Mouse (Mus musculus): Measurements from ENCODE around the gene Naa15. TPM values are rescaled to one million over a fixed set of nuclear protein-coding genes. Genes with fewer than 3 reads are reported as not detected.
A peak's percentile ranks its signal among the peaks of the same experiment; 100 is the strongest.

The Naa15 gene
- polyA plus RNA-seq, 1 experiment, result 15.0 TPM

DNA sequence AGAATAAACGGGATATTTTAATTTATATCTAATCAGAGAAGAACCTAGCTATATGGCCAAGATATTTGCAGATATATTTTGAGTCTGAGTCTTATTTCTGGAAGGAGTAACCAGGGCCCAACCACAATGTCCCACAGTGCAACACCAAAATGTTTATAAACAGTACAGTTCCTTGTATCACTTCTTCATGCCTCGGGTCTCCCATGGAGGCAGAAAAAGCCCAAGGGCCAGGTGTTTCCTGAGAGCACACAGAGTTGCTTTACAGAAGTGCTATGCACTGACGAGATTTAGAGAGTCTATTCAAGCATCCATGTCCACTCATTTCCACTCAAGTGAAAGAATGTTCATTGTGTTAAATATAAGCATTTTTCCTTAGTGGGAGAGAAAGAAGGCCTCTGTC is 66.9 kb downstream of the Naa15 start:
- H3K27me3 ChIP-seq (ENCODE audit: control insufficient read depth, insufficient read depth, low read length), result no peaks in the 10 kb centered on the region
- peaks cover 2% of the 10 kb centered on the region for H3K4me1 ChIP-seq (ENCODE audit: control insufficient read depth, insufficient read depth, low read length)
- no peak overlapping the region for H3K27ac ChIP-seq (ENCODE audit: control insufficient read depth, insufficient read depth, low read depth, low read length)
- no peak for TF ChIP-seq CTCF (IDR thresholded peaks at IDR 0.05; ENCODE audit: control insufficient read depth, insufficient read depth, insufficient replicate concordance, low read depth, low read length)
- TF ChIP-seq POLR2A (IDR thresholded peaks at IDR 0.05; ENCODE audit: control insufficient read depth, low read depth, low read length), result no peak
- H3K4me3 ChIP-seq (ENCODE audit: control insufficient read depth, low read depth, low read length), result no peak overlapping the region
- no peaks in the 10 kb centered on the region for H3K36me3 ChIP-seq (ENCODE audit: control insufficient read depth, insufficient read depth, low read length)

DNA sequence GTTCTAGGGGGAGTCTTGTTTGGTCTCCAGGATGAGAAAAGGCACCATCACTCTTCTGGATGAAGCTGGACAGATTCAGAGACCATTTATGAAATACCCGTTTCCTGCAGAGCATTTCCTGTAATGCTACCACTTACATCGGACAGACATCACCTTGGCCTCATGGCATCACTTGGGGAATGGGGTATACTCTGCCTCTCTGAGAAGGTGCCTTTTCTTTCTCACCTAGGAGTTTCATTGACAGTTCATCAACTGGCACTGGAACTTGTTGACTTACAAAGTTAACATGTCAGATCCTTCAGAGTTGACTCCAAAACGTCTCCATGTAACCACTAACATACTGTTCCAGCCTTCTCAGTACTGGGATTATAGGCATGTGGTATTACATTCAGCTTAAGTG is 67.8 kb downstream of the Naa15 start:
- Histone ChIP-seq H3K4me3 (ENCODE audit: control insufficient read depth, low read depth, low read length) (no peak overlapping the region), H3K27ac (ENCODE audit: control insufficient read depth, insufficient read depth, low read depth, low read length) (no peak overlapping the region), H3K27me3 (ENCODE audit: control insufficient read depth, insufficient read depth, low read length) (no peaks in the 10 kb centered on the region), H3K4me1 (ENCODE audit: control insufficient read depth, insufficient read depth, low read length) (peaks cover 2% of the 10 kb centered on the region), H3K36me3 (ENCODE audit: control insufficient read depth, insufficient read depth, low read length) (no peaks in the 10 kb centered on the region)
- TF ChIP-seq POLR2A (IDR thresholded peaks at IDR 0.05; ENCODE audit: control insufficient read depth, low read depth, low read length) (no peak), CTCF (IDR thresholded peaks at IDR 0.05; ENCODE audit: control insufficient read depth, insufficient read depth, insufficient replicate concordance, low read depth, low read length) (no peak)

DNA sequence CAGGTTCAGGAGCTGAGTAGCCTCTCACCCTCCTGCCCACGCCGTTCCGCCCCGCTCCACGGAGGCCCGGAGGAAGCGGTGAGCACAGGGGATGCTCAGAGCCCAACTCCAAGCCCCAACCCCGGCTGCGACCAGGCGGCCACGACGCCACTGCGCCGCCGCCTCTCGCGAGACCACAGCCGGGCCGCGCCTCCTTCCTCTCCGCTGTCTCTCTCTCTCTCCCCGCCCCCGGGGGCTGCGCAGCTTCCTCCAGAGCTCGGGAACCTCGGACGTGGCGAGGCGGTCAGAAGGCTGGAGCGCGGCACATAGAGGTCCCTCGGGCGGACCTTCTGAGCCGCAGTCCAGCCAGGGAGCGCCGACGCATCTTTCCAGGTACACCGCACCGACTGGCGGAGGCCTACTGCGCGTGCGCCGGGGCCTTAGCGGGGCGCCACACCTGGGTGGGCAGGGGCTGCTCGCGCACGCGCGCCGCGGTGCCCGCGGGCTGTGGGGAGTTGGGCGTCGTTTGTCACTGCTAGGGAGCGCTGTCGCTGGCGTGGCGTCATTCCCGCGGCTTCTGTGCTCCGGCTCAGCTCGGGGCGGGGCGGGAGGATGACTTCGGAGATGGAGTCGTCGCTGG is 68.9 kb downstream of the Naa15 start, which contains the start of gene Rab33b:
Gene Rab33b, plus strand, starts transcription at position 180 of the 619 bp plus-strand sequence.
- Histone ChIP-seq H3K4me3 (ENCODE audit: control insufficient read depth, low read depth, low read length) (peak within 1 kb of the TSS; percentile 100), H3K27me3 (ENCODE audit: control insufficient read depth, insufficient read depth, low read length) (no peaks in the 10 kb centered on the region), H3K27ac (ENCODE audit: control insufficient read depth, insufficient read depth, low read depth, low read length) (peak within 1 kb of the TSS; percentile 94), H3K4me1 (ENCODE audit: control insufficient read depth, insufficient read depth, low read length) (peaks cover 2% of the 10 kb centered on the region), H3K36me3 (ENCODE audit: control insufficient read depth, insufficient read depth, low read length) (no peaks in the 10 kb centered on the region)
- TF ChIP-seq CTCF (IDR thresholded peaks at IDR 0.05; ENCODE audit: control insufficient read depth, insufficient read depth, insufficient replicate concordance, low read depth, low read length), result no peak
- peak; percentile 76 for TF ChIP-seq POLR2A (IDR thresholded peaks at IDR 0.05; ENCODE audit: control insufficient read depth, low read depth, low read length)

DNA sequence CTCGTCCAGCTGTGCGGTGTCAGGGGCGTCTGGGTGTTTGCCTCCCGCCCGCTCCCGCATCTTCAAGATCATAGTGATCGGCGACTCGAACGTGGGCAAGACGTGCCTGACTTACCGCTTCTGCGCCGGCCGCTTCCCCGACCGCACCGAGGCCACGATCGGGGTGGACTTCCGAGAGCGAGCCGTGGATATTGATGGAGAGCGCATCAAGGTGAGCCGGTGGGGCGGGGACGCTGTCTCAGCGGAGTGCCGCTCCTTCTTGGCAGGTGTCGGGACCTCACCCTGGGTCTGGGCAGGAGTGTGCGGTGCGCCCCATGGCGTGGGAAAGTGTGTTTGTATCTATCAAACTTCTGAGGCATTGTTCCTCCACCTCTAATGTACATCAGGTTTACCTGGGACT is 69.4 kb downstream of the Naa15 start:
- Histone ChIP-seq H3K27ac (ENCODE audit: control insufficient read depth, insufficient read depth, low read depth, low read length) (peak overlapping the region; percentile 94), H3K4me1 (ENCODE audit: control insufficient read depth, insufficient read depth, low read length) (peaks cover 2% of the 10 kb centered on the region), H3K36me3 (ENCODE audit: control insufficient read depth, insufficient read depth, low read length) (no peaks in the 10 kb centered on the region), H3K4me3 (ENCODE audit: control insufficient read depth, low read depth, low read length) (peak overlapping the region; percentile 100), H3K27me3 (ENCODE audit: control insufficient read depth, insufficient read depth, low read length) (no peaks in the 10 kb centered on the region)
- TF ChIP-seq POLR2A (IDR thresholded peaks at IDR 0.05; ENCODE audit: control insufficient read depth, low read depth, low read length) (no peak), CTCF (IDR thresholded peaks at IDR 0.05; ENCODE audit: control insufficient read depth, insufficient read depth, insufficient replicate concordance, low read depth, low read length) (no peak)

DNA sequence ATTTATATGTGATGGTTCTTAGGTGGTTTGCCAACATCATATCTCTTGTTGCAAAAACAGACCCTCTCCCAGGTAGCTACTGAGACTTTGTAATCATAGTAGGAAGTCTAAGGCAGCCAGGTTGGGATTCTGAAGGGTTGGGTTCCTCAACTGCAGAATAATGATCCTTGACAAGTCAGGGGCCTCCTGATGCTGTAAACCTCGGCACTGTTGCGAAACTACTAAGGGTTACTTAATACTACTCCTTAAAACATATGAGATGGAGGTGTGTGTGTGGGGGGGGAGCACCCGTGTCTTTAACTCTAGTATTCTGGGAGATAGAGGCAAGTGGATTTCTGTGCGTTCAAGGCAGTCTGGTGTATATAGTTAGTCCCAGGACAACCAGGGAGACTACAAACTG is 70.4 kb downstream of the Naa15 start:
- Histone ChIP-seq H3K27ac (ENCODE audit: control insufficient read depth, insufficient read depth, low read depth, low read length) (no peak overlapping the region), H3K4me3 (ENCODE audit: control insufficient read depth, low read depth, low read length) (peak overlapping the region; percentile 32), H3K4me1 (ENCODE audit: control insufficient read depth, insufficient read depth, low read length) (peaks cover 2% of the 10 kb centered on the region), H3K27me3 (ENCODE audit: control insufficient read depth, insufficient read depth, low read length) (no peaks in the 10 kb centered on the region), H3K36me3 (ENCODE audit: control insufficient read depth, insufficient read depth, low read length) (no peaks in the 10 kb centered on the region)
- TF ChIP-seq POLR2A (IDR thresholded peaks at IDR 0.05; ENCODE audit: control insufficient read depth, low read depth, low read length), result no peak
- TF ChIP-seq CTCF (IDR thresholded peaks at IDR 0.05; ENCODE audit: control insufficient read depth, insufficient read depth, insufficient replicate concordance, low read depth, low read length), result no peak

DNA sequence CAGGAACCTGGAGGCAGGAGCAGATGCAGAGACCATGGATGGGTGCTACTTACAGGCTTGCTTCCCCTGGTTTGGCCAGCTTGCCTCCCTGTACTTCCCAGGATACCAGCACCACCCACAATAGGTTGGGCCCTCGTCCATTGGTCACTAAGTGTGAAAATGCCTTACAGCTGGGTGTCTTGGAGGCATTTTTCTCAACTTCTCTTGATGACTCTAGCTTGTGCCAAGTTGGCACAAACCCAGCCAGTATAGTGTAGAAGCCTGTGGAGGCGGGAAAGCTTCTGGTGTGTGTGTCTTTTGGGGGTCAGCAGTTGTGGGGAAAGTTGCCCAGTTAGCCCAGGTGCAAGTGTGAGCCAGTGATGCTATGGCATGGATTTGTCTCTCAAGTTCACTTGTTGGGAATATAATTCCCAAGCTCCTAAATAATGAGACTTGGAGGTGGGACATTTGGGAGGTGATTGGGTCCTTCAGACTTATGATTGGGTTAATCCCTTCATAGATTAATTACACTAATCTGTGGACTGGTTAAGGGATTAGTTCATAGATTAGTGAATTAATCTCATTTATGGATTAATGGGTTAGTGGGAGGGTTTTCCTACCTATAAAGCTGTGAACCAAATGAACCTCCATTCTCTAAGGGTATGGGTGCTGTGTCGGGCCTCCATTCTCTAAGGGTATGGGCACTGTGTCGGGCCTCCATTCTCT is 71.7 kb downstream of the Naa15 start:
- Histone ChIP-seq H3K4me1 (ENCODE audit: control insufficient read depth, insufficient read depth, low read length) (peaks cover 2% of the 10 kb centered on the region), H3K4me3 (ENCODE audit: control insufficient read depth, low read depth, low read length) (no peak overlapping the region), H3K36me3 (ENCODE audit: control insufficient read depth, insufficient read depth, low read length) (no peaks in the 10 kb centered on the region), H3K27ac (ENCODE audit: control insufficient read depth, insufficient read depth, low read depth, low read length) (no peak overlapping the region), H3K27me3 (ENCODE audit: control insufficient read depth, insufficient read depth, low read length) (no peaks in the 10 kb centered on the region)
- TF ChIP-seq CTCF (IDR thresholded peaks at IDR 0.05; ENCODE audit: control insufficient read depth, insufficient read depth, insufficient replicate concordance, low read depth, low read length), result no peak
- no peak for TF ChIP-seq POLR2A (IDR thresholded peaks at IDR 0.05; ENCODE audit: control insufficient read depth, low read depth, low read length)

DNA sequence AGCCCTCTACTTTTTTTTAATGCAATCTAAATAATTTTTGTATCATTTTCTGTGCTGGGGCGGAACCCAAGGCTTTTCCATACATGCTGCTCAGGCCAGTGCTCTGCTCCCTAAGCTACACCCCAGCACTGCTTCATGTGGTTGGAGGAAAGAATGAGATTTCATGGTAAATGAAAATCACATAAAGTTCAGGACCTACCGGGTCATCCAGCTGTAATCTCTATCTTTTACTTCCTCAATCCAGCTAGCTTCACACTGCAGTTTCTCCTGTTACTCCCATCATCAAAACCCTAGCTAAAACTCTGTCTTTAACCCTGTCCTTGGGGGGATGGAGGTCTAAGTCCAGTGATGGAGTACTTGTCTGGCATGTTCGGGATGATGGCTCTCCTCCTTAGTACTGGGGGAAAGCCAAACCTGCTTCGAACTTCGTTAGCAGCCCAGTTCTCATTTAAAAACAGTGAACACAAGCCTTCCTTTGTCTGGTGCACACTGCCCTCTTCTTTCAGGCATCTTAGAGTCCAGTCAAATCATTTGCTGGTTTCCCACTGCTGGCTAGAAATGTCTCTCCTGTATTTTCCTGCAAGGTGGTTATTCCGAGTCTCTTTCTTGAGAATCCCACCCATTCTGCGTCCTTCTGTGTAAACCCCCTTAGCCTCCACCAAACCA is 75.3 kb downstream of the Naa15 start:
- no peak overlapping the region for H3K4me3 ChIP-seq (ENCODE audit: control insufficient read depth, low read depth, low read length)
- peaks cover 2% of the 10 kb centered on the region for H3K36me3 ChIP-seq (ENCODE audit: control insufficient read depth, insufficient read depth, low read length)
- no peaks in the 10 kb centered on the region for H3K27me3 ChIP-seq (ENCODE audit: control insufficient read depth, insufficient read depth, low read length)
- no peak for TF ChIP-seq CTCF (IDR thresholded peaks at IDR 0.05; ENCODE audit: control insufficient read depth, insufficient read depth, insufficient replicate concordance, low read depth, low read length)
- TF ChIP-seq POLR2A (IDR thresholded peaks at IDR 0.05; ENCODE audit: control insufficient read depth, low read depth, low read length), result no peak
- H3K4me1 ChIP-seq (ENCODE audit: control insufficient read depth, insufficient read depth, low read length), result no peaks in the 10 kb centered on the region
- no peak overlapping the region for H3K27ac ChIP-seq (ENCODE audit: control insufficient read depth, insufficient read depth, low read depth, low read length)
